Mouse (Mus musculus): ENCODE results near the gene Scai. TPM values are rescaled to one million over a fixed set of nuclear protein-coding genes. Genes with fewer than 3 reads are reported as not detected.

The Scai gene
- total RNA-seq, 1 experiment from 2014 or later, result 4.5 TPM

DNA sequence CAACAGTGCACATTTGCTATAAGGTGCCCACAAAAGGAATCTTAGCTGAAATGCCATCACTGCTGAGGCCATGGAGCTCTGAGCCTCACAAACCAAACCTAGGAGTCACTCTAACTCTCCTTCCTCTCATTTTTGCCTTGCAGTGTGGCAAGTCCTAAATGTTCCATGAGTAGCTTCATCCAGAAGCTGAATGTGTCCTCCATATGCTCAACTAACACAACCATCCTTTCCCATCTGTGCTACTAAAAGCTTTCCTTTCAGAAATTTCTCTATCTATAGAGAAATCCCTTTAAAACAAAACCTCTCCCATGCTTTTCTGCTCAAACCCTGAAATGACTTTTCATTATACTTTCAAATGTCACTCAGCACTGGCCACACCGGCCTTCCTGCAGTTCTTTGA is 158.9 kb downstream of the Scai start:
- ATAC-seq (replicated peaks; ENCODE audit: insufficient number of reproducible peaks, low FRiP score, low TSS enrichment, poor library complexity, severe bottlenecking), result no peak

DNA sequence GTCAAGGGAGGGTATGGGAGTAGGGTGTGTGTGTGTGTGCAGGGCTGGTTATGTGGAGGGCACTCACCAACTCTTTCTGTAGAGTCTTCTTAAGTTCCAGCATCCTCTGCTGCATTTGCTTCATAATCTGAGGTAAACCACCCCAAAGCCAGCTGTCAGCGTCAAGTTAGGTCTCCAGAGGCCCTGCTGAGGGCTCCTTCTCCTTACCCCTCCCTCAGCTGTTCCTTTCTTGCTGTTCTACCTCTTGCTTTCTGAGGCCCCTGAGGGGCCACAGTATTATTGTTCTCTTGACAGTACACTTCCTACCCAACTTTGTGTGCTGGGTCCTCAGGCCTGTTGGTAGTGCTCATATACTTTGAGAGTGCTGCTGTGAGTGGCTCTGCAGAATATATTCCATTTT is 170.5 kb downstream of the Scai start:
- no peak for ATAC-seq (replicated peaks; ENCODE audit: insufficient number of reproducible peaks, low FRiP score, low TSS enrichment, poor library complexity, severe bottlenecking)

GRCm38 (mm10) chr2:39016581-39016980 is 174.0 kb downstream of the Scai start:
- no peak for ATAC-seq (replicated peaks; ENCODE audit: insufficient number of reproducible peaks, low FRiP score, low TSS enrichment, poor library complexity, severe bottlenecking)

Other genes starting within 250 kb of the Scai start
- 0.68 to 1.2 TPM (median 0.95 TPM) in 3 replicates for gene Wdr38, start 193.3 kb downstream of the Scai start, total RNA-seq (2017)
- gene Arpc5l, start 185.4 kb downstream of the Scai start, total RNA-seq (2017), result 82.4 to 119 TPM (median 91.7 TPM) in 3 replicates
- gene Rpl35, start 185.1 kb downstream of the Scai start, total RNA-seq (2017), result 398 to 553 TPM (median 528 TPM) in 3 replicates
- 24.4 to 41.1 TPM (median 25.1 TPM) in 3 replicates for gene Golga1, start 125.2 kb downstream of the Scai start, total RNA-seq (2017)
- gene Ppp6c, start 35.7 kb upstream of the Scai start, total RNA-seq (2017), result 42.0 to 78.0 TPM (median 71.4 TPM) in 3 replicates

All from monocyte, adult 5-6 weeks (primary cell).